Mouse (Mus musculus): ENCODE results near the gene Atp2b4.

DNA sequence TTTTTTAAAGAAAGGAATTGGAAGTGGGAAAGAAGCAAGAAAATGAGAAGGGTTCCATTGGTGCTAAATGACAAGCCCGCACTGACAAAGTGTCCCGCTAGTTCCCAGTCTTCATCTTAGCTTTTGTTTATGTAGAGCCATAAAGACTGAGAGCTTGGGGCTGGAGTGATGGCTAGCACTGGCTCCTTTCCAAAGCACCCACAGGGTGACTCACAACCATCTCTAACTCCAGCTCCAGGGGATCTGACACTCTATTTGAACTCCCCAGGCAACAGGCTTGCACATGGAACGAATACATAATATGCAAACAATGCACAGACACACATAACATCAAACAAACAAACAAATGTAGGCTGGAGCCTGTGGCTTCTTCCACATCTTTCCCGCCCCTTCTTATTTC is 50.9 kb downstream of the Atp2b4 start:
- TF ChIP-seq POLR2A (IDR thresholded peaks at IDR 0.05; ENCODE audit: low read depth, low read length), result no peak
- no peak for TF ChIP-seq CTCF (IDR thresholded peaks at IDR 0.05; ENCODE audit: borderline replicate concordance, insufficient read depth, low read length)
